Mouse (Mus musculus) forebrain, embryonic 10.5 days (tissue): ENCODE data around the gene Msh5. TPM values are rescaled to one million over a fixed set of nuclear protein-coding genes. Genes with fewer than 3 reads are reported as not detected.
A peak's percentile ranks its signal among the peaks of the same experiment; 100 is the strongest.
"Not testable (repeated sequence)": the region's sequence is repeated elsewhere in the genome, so short reads cannot be mapped to it uniquely, and the experiment has no call there.

Experiments used
- DNase-seq: peaks from one replicate; pipeline ENCODE4 v3.0.0-alpha.2; 2017; ENCODE audit warnings: low spot score; ENCODE audit errors: extremely low spot score
- H3K27ac ChIP-seq: fragments of 300-500 bp; sonication (generic); 2 replicates; pipeline ENCODE4 v1.5.1; 2016; ENCODE audit warnings: mild to moderate bottlenecking
- H3K27me3 ChIP-seq: fragments of 300-500 bp; sonication (generic); 2 replicates; pipeline ENCODE4 v1.6.1; 2016; ENCODE audit warnings: mild to moderate bottlenecking; ENCODE audit not compliant: poor library complexity, severe bottlenecking
- H3K36me3 ChIP-seq: fragments of 300-500 bp; sonication (generic); replicated peaks from 2 replicates; pipeline ENCODE4 v1.6.1; 2016; ENCODE audit warnings: mild to moderate bottlenecking, moderate library complexity
- H3K4me1 ChIP-seq: fragments of 300-500 bp; sonication (generic); 2 replicates; pipeline ENCODE4 v1.6.1; 2016
- H3K4me3 ChIP-seq: fragments of 300-500 bp; sonication (generic); 2 replicates; pipeline ENCODE4 v1.5.1; 2016; ENCODE audit warnings: mild to moderate bottlenecking, moderate library complexity
- H3K9me3 ChIP-seq: fragments of 300-500 bp; sonication (generic); 2 replicates; pipeline ENCODE4 v1.6.1; 2016; ENCODE audit warnings: mild to moderate bottlenecking, moderate library complexity
- WGBS: fragments of 180-500 bp; shearing (Covaris S2); methylation state at CpG from one replicate; pipeline ENCODE4 v1.1.7; 2016; 5-methylcytosine and 5-hydroxymethylcytosine counted together
- polyA plus RNA-seq: library from polyadenylated mRNA; unstranded; fragments of >200 nt; fragmentation: Nextera tagmentation; extraction: Ambion mirVana; gene quantifications from 2 replicates; pipeline ENCODE4 v1.2.1, GENCODE M21; 2016

Gene Msh5
- polyA plus RNA-seq, 1 experiment from 2014 or later = 5.1 TPM

DNA sequence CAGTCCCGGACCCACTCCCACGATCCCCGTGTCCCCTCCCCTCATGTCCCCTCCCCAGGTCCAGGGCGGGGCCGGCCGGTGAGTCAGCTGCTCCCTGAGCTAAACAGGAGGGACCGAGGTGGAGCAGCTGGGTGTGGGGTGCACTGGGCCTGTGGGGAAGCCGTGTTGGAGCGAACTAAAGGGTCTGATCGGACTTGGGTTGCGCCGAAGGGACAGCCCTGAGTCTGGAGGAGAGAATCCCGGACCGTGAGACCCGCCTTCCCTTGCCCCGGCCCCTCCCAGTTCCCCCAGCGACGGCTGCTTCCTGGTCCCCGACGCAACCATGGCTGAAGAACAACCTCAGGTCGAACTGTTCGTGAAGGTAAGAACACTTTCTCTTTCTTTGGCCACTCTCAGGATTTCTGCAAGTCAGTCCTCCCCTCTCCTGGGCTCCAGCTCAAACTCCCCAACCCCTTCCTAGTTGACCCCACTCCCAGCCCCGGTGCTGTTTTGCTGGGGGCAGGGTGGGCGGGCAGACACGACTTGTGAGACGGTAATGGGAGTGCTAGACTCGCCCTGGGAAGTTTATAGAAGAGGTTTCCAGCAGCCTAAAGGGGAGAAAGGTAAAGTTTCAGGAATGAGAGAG, 3.7 kb upstream of the Msh5 start:
- Histone ChIP-seq H3K36me3 (peaks cover 32% of the 10 kb centered on the region), H3K4me1 (peaks cover 78% of the 10 kb centered on the region), H3K27me3 (no peaks in the 10 kb centered on the region), H3K4me3 (peak overlapping the region; percentile 72), H3K27ac (peak overlapping the region; percentile 98), H3K9me3 (peaks cover 8% of the 10 kb centered on the region; the same call in 1 of the 2 replicates)
- under 1% methylated on average over 27 of the region's 27 CpGs for WGBS
- DNase-seq = peak; percentile 73

DNA sequence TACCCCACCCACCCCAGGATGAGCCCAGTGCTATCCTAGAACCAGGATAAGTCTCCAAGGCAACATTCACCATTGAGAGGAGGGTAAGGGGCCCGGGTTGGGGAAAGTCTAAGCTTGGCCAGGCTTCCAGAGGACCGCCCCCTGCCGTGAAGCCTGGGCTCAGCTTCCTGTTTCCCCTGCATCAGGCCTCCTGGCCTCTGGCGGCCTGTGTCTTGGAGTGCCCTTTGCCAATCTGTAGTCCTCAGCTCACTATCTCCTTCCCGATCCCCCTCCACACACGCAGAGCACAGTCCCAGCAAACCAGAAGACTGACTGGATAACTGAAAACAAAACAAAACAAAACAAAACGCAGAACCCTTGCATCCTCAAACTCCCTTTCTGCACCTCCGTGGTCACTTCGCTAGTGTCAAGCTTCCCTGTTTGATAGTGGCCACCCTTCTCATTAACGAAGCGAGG, 3.0 kb upstream of the Msh5 start, which contains the start of gene Clic1:
Clic1 (plus strand) TSS at position 406 of the 456 bp plus-strand sequence.
- 3% methylated on average over 11 of the region's 11 CpGs for WGBS
- peaks cover 8% of the 10 kb centered on the region; the same call in 1 of the 2 replicates for H3K9me3 ChIP-seq
- H3K36me3 ChIP-seq = peaks cover 26% of the 10 kb centered on the region
- peak; percentile 78 for DNase-seq
- peaks cover 83% of the 10 kb centered on the region for H3K4me1 ChIP-seq
- H3K27me3 ChIP-seq = no peaks in the 10 kb centered on the region
- peak within 1 kb of the TSS; percentile 98 for H3K27ac ChIP-seq
- H3K4me3 ChIP-seq = peak within 1 kb of the TSS; percentile 72

DNA sequence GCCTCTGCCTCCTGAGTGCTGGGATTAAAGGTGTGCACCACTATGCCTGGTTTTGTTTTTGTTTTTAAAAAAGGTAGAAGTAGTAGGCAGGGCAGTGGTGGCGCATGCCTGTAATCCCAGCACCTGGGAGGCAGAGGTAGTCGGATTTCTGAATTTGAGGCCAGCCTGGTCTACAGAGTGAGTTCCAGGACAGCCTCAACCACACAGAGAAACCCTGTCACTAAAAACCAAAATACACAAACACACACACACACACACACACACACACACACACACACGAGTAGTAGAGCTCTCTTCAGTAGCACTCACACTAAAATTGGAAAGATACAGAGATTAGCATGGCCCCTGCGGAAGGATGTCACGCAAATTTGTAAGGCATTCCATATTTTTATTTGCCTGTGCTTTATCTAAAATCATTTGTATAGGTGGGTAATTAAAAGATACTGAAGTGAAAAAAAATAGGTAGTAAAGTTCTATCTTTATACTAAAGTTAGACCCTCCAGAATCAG, 2.4 kb upstream of the Msh5 start:
- 73% methylated on average over 5 of the region's 5 CpGs for WGBS
- Histone ChIP-seq H3K27me3 (no peaks in the 10 kb centered on the region), H3K4me1 (peaks cover 83% of the 10 kb centered on the region), H3K4me3 (peak overlapping the region; percentile 72; the same call in 1 of the 2 replicates), H3K9me3 (peaks cover 3% of the 10 kb centered on the region; the same call in 1 of the 2 replicates), H3K27ac (peak overlapping the region; percentile 98), H3K36me3 (peaks cover 20% of the 10 kb centered on the region)
- no peak for DNase-seq

DNA sequence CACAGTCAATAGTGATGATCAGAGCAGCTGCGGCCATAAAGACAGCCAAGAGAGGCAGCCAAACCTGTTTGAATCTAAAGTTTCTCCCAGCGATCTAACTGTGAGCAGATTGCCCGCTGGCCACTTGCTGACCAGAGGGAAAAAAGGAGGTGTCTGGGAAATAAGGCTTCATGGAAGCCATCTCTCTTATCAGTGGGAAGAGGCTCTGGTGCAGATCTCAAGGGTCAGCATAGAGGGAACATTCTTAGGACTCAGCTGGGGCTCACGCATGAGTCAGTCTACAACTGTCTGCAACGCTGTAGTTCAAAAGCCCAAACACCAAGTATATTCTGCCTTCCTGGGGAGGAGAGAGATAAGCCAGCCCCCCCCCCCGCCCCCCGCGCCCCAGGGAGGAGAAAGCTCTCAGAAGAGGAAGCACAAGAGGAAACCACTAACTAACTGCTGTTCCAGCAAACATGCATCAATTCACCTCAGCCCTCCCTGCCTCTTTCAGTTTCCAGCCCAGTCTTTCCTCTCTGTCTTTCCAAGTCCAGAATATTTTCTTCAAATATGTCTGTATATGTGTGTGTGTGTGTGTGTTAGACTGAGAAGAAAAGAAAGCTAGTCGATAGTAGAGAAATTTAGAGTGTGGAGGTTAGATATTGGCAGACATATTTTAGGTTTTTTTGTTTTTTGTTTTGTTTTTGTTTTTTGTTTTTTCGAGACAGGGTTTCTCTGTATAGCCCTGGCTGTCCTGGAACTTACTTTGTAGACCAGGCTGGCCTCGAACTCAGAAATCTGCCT, 1.8 kb upstream of the Msh5 start:
- peaks cover 13% of the 10 kb centered on the region for H3K36me3 ChIP-seq
- H3K4me3 ChIP-seq = peak overlapping the region; percentile 19; the same call in 1 of the 2 replicates
- no peaks in the 10 kb centered on the region for H3K27me3 ChIP-seq
- 44% methylated on average over 11 of the region's 11 CpGs for WGBS
- no peaks in the 10 kb centered on the region for H3K9me3 ChIP-seq
- H3K27ac ChIP-seq = peak overlapping the region; percentile 98
- H3K4me1 ChIP-seq = peaks cover 83% of the 10 kb centered on the region
- no peak for DNase-seq

DNA sequence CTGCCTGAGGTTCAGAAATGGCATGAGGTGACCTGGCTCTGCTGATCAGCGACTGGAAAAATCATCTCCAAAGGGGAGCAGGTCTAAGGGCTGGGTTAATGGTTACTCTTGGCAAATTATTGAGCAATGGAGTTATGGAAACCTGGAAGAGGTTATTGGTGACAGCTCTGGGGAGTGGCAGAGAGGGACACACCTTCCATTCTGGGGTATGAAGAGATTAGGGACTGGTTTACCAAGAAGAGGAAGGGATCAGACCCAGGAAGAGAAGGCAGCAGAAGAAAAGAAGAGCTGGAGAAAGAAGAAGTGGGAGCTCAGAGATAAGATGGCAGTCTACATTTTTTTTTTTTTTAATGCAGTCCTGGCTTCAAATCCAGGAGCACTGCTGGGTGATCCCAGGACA, 1.1 kb upstream of the Msh5 start:
- Histone ChIP-seq H3K36me3 (peaks cover 7% of the 10 kb centered on the region), H3K4me3 (peak overlapping the region; percentile 19; the same call in 1 of the 2 replicates), H3K27ac (peak overlapping the region; percentile 98), H3K27me3 (no peaks in the 10 kb centered on the region), H3K9me3 (no peaks in the 10 kb centered on the region), H3K4me1 (peaks cover 79% of the 10 kb centered on the region)
- WGBS = 54% methylated on average over 1 of the region's 1 CpGs
- no peak for DNase-seq

DNA sequence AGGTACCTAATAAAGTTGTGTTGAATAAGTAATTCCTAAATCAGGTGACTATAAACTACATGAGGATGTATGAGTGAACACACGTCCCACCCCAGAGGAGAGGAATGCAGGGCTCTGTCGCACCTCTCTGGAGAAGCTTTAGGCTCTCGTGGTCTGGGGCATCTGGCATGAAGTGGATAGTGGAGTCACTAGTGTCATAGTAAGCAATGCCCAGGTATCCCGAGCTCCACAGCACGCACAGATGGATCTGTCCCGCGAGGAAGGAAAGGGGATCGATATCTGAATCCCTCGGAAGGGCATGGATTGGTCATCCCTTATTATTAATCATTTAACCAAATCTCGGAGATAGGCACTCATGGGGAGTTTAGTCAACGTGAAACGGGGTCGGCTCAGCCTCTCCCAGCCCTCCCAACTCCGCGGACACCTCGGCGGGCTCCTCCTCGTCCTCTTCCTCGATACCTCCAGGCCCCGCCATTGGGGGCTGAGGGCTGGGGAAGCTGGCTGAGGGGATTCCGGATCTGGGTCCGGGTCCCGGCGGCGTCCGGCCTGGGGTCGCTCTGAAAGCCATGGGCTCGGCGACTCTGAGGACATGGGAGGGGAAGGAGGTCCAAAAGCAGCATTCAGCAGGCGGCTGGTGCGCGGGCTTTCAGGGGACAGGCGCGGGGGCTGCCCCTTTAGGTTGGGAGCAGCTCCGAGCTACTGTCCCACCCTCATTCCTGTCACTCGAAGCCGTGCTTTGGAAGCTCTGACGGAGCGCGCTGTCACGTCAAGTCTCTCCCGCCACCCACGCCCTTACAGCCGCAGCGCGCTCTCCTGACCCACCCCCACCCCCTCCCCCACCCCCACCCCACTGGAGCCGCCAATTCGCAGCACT, 501 bp downstream of the Msh5 start:
- Histone ChIP-seq H3K4me1 (peaks cover 63% of the 10 kb centered on the region), H3K36me3 (no peaks in the 10 kb centered on the region), H3K9me3 (no peaks in the 10 kb centered on the region), H3K4me3 (peak overlapping the region; percentile 70), H3K27me3 (no peaks in the 10 kb centered on the region), H3K27ac (peak overlapping the region; percentile 98)
- 8% methylated on average over 48 of the region's 48 CpGs for WGBS
- DNase-seq = no peak

DNA sequence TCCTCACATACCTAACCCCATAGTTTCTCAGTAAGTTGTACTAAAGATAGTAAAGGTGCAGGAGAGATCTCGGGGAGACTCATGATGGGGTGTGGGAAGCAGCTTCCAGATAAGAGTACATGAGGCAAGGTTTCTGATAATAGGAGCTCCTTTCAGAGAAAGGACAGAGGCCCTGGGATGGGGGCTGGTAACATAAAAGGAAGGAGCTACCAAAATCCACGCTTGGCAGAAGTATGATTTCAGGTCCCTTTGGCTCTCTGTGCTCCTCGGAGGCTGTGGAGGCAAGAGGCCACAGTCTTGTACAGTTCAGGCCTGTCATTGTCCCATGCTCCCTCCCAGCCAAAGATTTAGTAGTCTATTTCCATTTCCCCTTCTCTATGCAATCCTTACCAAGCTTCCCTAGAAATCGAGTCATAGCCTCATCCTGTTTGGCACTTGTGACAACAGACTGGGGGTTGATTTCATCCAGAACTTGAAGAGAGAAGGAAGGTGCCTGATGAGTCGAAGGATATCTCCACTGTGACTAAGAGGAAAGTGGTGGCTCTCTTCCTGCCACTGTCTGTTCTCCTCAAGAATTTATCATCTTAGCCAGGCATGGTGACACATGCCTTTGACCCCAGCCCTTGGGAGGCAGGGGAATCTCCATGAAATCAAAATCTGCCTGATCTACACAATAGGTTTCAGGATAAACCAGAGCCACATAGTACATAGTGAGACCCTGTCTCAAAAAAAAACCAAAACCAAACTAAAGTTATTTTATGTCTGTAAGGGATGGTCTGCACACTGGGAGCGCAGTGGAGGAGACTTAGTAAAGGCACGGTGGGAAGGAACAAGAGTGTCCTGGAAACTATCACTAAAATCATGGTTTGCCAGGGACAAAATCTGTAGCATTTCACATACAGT, 1.4 kb downstream of the Msh5 start:
- H3K9me3 ChIP-seq = no peaks in the 10 kb centered on the region
- DNase-seq = no peak
- H3K27ac ChIP-seq = peak overlapping the region; percentile 98
- no peaks in the 10 kb centered on the region for H3K36me3 ChIP-seq
- WGBS = 87% methylated on average over 7 of the region's 7 CpGs
- no peaks in the 10 kb centered on the region for H3K27me3 ChIP-seq
- peak overlapping the region; percentile 70 for H3K4me3 ChIP-seq
- peaks cover 54% of the 10 kb centered on the region for H3K4me1 ChIP-seq

DNA sequence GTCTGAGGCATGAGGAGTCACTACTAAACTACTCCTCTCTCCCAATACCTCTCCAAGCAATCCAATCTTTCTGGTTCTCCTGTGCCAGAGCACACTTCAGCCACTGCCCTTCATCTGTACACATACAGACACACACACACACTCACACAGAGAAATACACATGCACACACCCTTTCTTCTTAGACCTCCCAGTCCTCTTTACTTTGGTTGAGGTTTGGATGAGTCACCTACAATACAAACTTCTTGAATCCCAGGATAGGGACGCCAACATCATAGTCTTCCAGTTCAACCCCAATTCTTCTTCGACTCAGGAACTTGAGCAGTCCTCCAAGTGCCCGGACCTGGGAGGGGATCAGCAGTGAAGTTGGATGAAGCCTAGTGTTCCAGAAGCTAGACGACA, 2.8 kb downstream of the Msh5 start:
- peaks cover 40% of the 10 kb centered on the region for H3K4me1 ChIP-seq
- WGBS = 89% methylated on average over 4 of the region's 4 CpGs

DNA sequence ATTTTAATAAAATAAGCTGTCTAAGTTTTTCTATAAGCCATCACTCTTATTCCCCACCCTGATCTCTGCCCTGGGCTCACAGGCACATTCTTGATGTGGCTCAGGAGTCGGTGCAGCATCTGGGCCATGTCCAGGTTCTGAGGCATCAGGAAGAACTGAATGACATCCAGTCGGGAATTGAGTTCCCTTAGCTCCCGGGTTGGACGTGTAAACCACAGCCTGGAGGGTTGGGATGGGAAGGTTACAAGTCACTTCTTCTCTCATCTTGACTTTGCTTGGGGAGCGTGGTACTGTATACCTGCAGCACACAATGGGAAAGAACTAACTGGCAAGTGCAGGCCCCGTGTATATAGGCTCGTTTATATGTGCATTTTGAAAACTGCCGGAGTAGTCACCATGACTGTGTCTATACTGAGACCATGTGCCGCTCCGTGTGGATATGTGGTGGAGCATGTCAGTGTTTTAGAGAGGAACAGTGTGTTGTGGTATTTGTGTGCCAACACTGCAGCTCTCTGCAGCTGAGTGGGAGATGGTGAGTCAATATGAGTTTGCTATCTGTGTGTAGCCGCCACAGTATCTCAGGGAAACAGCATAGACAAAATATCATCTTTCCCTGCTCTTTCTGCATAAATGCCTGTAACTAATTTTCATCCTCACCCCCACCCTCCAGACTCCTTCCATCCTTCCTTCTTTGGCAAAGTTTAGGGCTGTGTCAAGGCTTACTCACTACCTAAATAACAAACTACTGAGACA, 7.2 kb downstream of the Msh5 start:
- H3K27me3 ChIP-seq = no peaks in the 10 kb centered on the region
- H3K27ac ChIP-seq = no peak overlapping the region
- H3K9me3 ChIP-seq = no peaks in the 10 kb centered on the region
- no peaks in the 10 kb centered on the region for H3K36me3 ChIP-seq
- DNase-seq = no peak
- WGBS = 91% methylated on average over 11 of the region's 11 CpGs
- no peaks in the 10 kb centered on the region for H3K4me1 ChIP-seq
- H3K4me3 ChIP-seq = no peak overlapping the region

More for the DNA sequence above, 2.8 kb downstream of the Msh5 start:
- Histone ChIP-seq H3K9me3 (no peaks in the 10 kb centered on the region), H3K27me3 (no peaks in the 10 kb centered on the region), H3K36me3 (no peaks in the 10 kb centered on the region), H3K4me3 (no peak overlapping the region), H3K27ac (0 out of 2 replicates have a peak overlapping the region, but pooled peaks have one; percentile 35)
- DNase-seq = no peak

DNA sequence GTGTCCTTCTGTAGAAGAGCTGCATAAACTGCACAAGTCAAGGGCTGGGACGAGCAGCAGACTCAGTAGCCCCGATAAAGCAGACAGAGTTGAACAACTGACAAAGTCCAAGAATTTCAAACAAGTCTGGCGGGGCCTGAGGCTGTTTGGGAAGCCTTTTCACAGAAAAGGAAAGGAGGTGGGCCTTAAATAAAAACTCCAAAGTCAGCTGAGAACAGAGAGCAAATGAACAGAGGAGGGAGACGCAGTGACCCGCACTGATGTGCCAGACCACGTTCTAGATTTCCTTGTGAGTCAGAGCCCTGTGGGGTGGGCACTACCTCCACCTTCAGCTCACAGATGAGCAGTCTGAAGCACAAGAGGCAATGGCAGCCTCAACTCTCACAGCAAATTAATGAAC, 11.6 kb downstream of the Msh5 start:
- no peaks in the 10 kb centered on the region for H3K9me3 ChIP-seq
- WGBS = 84% methylated on average over 6 of the region's 6 CpGs
- 0 out of 2 replicates have a peak, but pooled peaks cover 3% of the 10 kb centered on the region for H3K27me3 ChIP-seq
- H3K27ac ChIP-seq = 0 out of 2 replicates have a peak overlapping the region, but pooled peaks have one; percentile 11
- DNase-seq = no peak
- H3K4me3 ChIP-seq = no peak overlapping the region
- H3K4me1 ChIP-seq = peaks cover 8% of the 10 kb centered on the region
- no peaks in the 10 kb centered on the region for H3K36me3 ChIP-seq

DNA sequence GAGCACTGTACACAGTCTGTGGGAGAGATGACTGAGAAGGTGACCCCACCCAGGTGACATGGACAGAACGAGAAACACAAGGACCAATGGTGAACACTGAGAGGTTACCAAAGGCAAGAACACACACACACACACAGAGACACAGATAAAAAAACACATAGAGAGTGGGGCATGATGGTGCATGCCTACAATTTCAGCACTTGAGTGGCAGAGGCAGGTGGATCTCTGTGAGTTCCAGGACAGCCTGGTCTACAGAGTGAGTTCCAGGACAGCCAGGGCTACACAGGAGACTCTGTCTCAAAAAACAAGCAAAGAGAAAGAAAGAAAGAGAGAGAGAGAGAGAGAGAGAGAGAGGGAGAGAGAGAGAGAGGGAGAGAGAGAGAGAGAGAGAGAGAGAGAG, 12.8 kb downstream of the Msh5 start:
- not testable (repeated sequence) for H3K4me3 ChIP-seq, H3K36me3 ChIP-seq, DNase-seq, H3K9me3 ChIP-seq, H3K27me3 ChIP-seq, H3K27ac ChIP-seq
- peaks cover 15% of the 10 kb centered on the region for H3K4me1 ChIP-seq
- WGBS = 72% methylated on average over 1 of the region's 1 CpGs
